Mouse (Mus musculus): ENCODE measurements around the gene Necab3.

- TF ChIP-seq GATA1 (IDR thresholded peaks at IDR 0.05; ENCODE audit: borderline replicate concordance, low read length) (no peak), CTCF (IDR thresholded peaks at IDR 0.05; ENCODE audit: low read depth, low read length) (no peak), TAL1 (conservative IDR thresholded peaks at IDR 0.05; ENCODE audit: low read depth, low read length) (no peak)
These were observed 33.4 kb downstream of the Necab3 start for GRCm38 (mm10) chr2:154525285-154525684.
